Mouse (Mus musculus) forebrain, embryonic 11.5 days (tissue): ENCODE results near the gene E130218I03Rik. TPM values are rescaled to one million over a fixed set of nuclear protein-coding genes. Genes with fewer than 3 reads are reported as not detected.
"Not testable (repeated sequence)": the region's sequence is repeated elsewhere in the genome, so short reads cannot be mapped to it uniquely, and the experiment has no call there.

Experiments used
- ATAC-seq: fragments of 200-750 bp; cut with Nextera tagmentation; replicated peaks from 2 replicates; pipeline ENCODE4 v1.8.0; 2017; ENCODE audit warnings: moderate TSS enrichment; ENCODE audit not compliant: low FRiP score
- DNase-seq: peaks from one replicate; pipeline ENCODE4 v3.0.0-alpha.2; 2017; ENCODE audit warnings: low spot score
- H3K27ac ChIP-seq: fragments of 300-500 bp; sonication (generic); 2 replicates; pipeline ENCODE4 v1.5.1; 2014; ENCODE audit warnings: low read depth, low read length
- H3K27me3 ChIP-seq: fragments of 300-500 bp; sonication (generic); 2 replicates; pipeline ENCODE4 v1.6.1; 2014; ENCODE audit warnings: mild to moderate bottlenecking, low read length, mixed read lengths; ENCODE audit not compliant: control insufficient read depth, insufficient read depth
- H3K36me3 ChIP-seq: fragments of 300-500 bp; sonication (generic); 2 replicates; pipeline ENCODE4 v1.6.1; 2014; ENCODE audit warnings: mild to moderate bottlenecking, low read length, moderate library complexity, mixed read lengths; ENCODE audit not compliant: control insufficient read depth, insufficient read depth
- H3K4me1 ChIP-seq: fragments of 300-500 bp; sonication (generic); replicated peaks from 2 replicates; pipeline ENCODE4 v1.6.1; 2014; ENCODE audit warnings: low read length, mixed read lengths; ENCODE audit not compliant: control insufficient read depth, insufficient read depth
- H3K4me2 ChIP-seq: fragments of 300-500 bp; sonication (generic); 2 replicates; pipeline ENCODE4 v1.6.1; 2014; ENCODE audit warnings: low read depth, mild to moderate bottlenecking, low read length, moderate library complexity, mixed read lengths; ENCODE audit not compliant: severe bottlenecking
- H3K4me3 ChIP-seq: fragments of 300-500 bp; sonication (generic); 2 replicates; pipeline ENCODE4 v1.5.1; 2014; ENCODE audit warnings: low read depth, low read length
- H3K9ac ChIP-seq: fragments of 300-500 bp; sonication (generic); 2 replicates; pipeline ENCODE4 v1.6.1; 2014; ENCODE audit warnings: low read length
- H3K9me3 ChIP-seq: fragments of 300-500 bp; sonication (generic); 2 replicates; pipeline ENCODE4 v1.6.1; 2016; ENCODE audit warnings: low read length, mixed read lengths; ENCODE audit not compliant: control insufficient read depth
- WGBS: fragments of 180-500 bp; shearing (Covaris S2); extraction: QIAGEN DNeasy Blood & Tissue Kit; methylation state at CpG from one replicate; pipeline ENCODE4 v1.1.7; 2014; 5-methylcytosine and 5-hydroxymethylcytosine counted together
- polyA plus RNA-seq: library from polyadenylated mRNA; unstranded; fragments of >200 nt; fragmentation: Nextera tagmentation; extraction: Ambion mirVana; gene quantifications from 2 replicates; pipeline ENCODE4 v1.2.1, GENCODE M21; 2014

The E130218I03Rik gene
- polyA plus RNA-seq, 1 experiment from 2014 or later = 0.77 TPM

DNA sequence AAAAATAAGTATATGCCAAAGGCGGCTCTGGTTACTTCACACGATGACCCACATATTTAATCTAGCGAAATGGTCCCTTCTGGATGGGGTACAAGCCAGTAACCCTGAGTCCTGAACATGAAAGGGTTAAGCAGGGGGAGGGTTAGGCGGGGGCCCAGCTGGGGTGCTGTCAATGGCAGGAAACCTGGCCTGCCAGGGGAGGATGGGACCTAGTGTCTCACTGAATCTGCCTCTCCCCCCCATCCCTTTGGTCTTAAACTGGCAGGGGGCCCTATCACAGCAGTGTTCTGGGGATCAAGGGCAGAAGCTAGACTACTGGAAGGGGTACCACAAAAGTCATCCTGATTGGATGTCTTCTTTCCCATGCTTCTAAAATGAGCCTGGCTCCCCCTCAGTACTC is 12.4 kb downstream of the E130218I03Rik start:
- Histone ChIP-seq H3K4me3 (no peak overlapping the region), H3K36me3 (no peaks in the 10 kb centered on the region), H3K4me1 (peaks cover 48% of the 10 kb centered on the region), H3K27me3 (peaks cover 34% of the 10 kb centered on the region), H3K4me2 (no peak overlapping the region), H3K27ac (no peak overlapping the region), H3K9me3 (no peaks in the 10 kb centered on the region), H3K9ac (no peak overlapping the region; the same call in 1 of the 2 replicates)
- no peak for DNase-seq
- 17% methylated on average over 4 of the region's 4 CpGs for WGBS
- no peak for ATAC-seq

DNA sequence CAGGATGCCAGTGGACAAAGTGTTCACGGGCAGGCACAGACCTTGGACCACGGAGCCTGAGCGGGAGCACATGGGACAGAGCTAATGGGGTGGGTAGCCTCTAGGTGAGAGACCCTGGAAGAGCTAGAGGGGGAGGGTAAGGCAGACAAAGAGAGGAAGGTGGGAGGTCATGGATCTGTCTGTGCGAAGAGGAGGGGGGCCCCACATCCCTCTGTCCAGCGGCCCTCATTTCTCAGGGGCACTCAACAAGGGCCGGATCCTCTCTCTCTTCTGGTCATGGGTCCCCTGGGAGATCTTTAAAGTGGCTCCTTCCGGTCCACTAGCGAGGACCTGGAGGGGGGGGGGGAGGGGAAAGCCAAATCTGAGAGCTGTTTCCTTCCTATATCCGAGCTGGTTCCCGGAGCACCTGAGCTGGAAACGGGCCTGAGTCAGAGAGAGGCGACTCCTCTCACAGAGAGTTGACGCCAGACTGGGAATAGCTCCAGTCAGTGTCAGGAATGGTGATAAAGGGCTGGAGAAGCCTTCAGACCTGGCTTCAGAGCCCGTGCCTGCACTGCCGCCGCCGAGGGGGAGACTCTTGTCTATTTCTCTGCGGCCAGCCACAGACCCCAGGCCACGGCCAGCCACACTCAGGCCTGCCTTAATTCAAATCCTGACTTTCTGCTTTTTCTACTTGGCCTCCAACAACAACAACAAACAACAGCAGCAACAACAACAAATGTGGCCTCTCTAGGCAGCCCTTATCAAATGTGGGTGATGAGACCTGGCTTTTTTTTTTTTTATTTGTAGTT is 13.1 kb downstream of the E130218I03Rik start:
- Histone ChIP-seq H3K4me1 (peaks cover 41% of the 10 kb centered on the region), H3K27ac (no peak overlapping the region; the same call in 1 of the 2 replicates), H3K36me3 (no peaks in the 10 kb centered on the region), H3K4me3 (no peak overlapping the region), H3K9me3 (no peaks in the 10 kb centered on the region), H3K9ac (peak overlapping the region; percentile 13; the same call in 1 of the 2 replicates), H3K27me3 (peaks cover 26% of the 10 kb centered on the region), H3K4me2 (no peak overlapping the region)
- WGBS = 6% methylated on average over 18 of the region's 19 CpGs
- DNase-seq (no peak), ATAC-seq (no peak; the same call in 1 of the 2 replicates)

DNA sequence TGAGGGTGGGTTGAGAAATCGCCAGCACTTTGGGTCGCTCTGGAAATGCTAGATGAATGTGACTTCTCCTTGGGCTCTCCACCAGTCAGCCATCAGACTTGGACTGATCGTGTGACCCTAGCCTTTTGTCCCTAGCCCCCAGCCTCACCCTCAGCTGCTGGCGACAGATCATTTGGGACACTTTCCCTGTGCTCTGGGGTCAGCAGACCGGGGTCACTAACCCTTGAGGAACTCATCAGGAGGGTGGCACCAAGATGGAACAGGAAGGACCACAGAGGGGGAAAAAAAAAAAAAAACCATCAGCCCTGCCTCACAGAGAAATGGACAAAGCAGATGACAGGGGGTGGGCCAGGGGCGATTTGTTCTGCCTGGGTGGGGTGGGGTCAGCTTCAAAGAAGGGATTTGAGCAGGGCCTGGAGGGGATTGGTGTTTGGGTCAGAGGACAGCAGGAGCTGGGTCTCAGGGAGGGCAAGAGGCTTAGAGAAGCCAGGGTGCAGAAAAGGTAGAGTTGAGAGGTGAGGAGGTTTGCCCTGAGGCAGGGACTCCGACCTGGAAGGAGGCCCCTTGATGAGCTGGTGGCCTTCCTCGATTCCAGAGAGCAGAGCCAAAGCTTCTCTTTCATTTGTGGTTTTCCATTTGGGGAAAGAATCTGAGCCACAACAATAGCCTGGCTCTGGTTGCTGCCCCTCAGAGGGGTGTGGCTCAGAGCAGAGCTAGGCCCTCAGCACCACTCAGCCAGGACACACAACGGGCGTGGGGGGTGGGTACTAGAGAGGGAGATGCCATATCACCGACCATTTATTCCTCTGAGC is 13.9 kb downstream of the E130218I03Rik start:
- Histone ChIP-seq H3K36me3 (no peaks in the 10 kb centered on the region), H3K4me2 (no peak overlapping the region), H3K4me3 (no peak overlapping the region), H3K27ac (no peak overlapping the region; the same call in 1 of the 2 replicates), H3K9me3 (no peaks in the 10 kb centered on the region), H3K9ac (peak overlapping the region; percentile 13; the same call in 1 of the 2 replicates), H3K27me3 (peaks cover 18% of the 10 kb centered on the region), H3K4me1 (peaks cover 34% of the 10 kb centered on the region)
- WGBS = 7% methylated on average over 11 of the region's 11 CpGs
- ATAC-seq (no peak), DNase-seq (no peak)

DNA sequence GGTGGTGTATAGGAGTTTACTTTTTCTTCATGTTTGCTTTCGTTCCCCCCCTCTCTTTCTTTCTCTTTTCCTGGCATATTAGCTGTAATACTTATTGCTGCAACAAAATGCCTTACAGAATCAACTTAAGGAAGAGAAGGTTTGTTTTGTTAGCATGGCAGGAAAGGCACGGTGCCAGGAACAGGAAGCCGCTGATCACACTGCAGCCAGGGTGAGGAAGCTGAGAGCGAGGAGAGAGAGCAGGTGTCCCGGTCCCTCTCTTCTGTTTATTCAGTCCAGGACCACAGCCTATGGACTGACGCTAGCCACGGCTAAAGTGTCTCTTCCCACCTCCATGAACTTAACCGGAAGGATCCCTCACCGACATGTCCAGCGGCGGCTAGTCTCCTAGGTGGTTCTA is 14.9 kb downstream of the E130218I03Rik start:
- DNase-seq (no peak), ATAC-seq (no peak)
- Histone ChIP-seq H3K27ac (no peak overlapping the region), H3K4me1 (peaks cover 26% of the 10 kb centered on the region), H3K4me3 (no peak overlapping the region), H3K36me3 (no peaks in the 10 kb centered on the region), H3K4me2 (no peak overlapping the region), H3K9me3 (no peaks in the 10 kb centered on the region), H3K27me3 (peaks cover 9% of the 10 kb centered on the region), H3K9ac (no peak overlapping the region)
- 68% methylated on average over 11 of the region's 11 CpGs for WGBS

DNA sequence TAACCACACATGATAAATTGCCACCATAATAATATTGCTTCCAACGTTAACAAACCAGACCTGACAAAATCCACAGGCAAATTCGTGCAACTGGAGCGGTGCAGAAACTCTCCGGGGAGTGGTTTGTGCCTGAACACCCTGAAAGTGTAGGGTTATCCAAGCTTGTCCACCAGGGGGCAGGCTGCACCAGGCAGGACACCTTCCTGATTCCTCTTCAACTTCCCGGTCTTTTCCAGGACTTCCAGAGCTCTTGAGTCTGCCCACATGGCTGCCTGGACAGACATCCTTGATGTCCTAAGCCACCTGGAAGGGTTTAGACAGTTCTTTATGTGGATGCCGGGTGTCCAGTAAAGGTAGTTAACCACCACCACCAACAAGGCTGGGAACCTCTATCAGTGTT is 19.7 kb downstream of the E130218I03Rik start:
- Histone ChIP-seq H3K27ac (no peak overlapping the region), H3K9me3 (no peaks in the 10 kb centered on the region), H3K4me1 (no peaks in the 10 kb centered on the region), H3K4me2 (no peak overlapping the region), H3K9ac (no peak overlapping the region), H3K27me3 (no peaks in the 10 kb centered on the region), H3K4me3 (no peak overlapping the region), H3K36me3 (no peaks in the 10 kb centered on the region)
- 39% methylated on average over 6 of the region's 6 CpGs for WGBS
- ATAC-seq (no peak), DNase-seq (peak; percentile 80)

DNA sequence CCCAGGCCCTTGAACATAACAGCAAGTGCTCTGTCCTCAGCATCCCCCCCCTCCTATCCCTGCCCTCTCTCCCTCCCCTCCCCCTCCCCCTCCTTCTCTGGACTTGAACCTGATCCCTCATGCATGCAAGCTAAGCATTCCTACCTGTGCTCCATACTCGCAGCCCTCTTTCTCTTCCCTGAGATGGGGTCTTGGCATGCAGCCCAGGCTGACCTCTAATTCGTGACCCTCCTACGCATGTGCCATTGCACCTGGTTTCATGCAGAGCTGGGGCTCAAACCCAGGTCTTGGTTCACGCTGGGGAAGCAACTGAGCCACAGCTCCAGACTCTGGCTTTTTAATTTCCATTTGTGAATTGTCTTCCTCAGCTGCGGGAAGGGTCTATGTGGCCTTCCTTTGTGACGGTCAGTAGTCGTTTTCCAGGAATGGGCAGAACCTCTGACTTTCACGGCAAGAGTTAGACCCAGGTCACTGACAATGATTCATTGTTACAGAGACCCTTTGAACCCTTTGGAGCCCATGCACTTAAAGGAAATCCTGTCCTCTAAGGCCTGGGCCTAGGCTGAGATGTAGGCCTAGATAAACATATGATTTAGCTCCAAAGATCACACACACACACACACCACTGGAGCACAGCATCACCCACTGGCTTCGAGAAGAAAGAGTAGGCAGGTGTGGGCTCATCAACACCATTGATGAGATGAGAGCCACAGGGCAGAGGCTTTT is 22.6 kb downstream of the E130218I03Rik start:
- H3K9me3 ChIP-seq = no peaks in the 10 kb centered on the region
- no peak for DNase-seq
- no peak overlapping the region for H3K4me2 ChIP-seq
- no peaks in the 10 kb centered on the region for H3K27me3 ChIP-seq
- no peak overlapping the region for H3K4me3 ChIP-seq
- no peak overlapping the region for H3K27ac ChIP-seq
- no peak overlapping the region for H3K9ac ChIP-seq
- no peak for ATAC-seq
- H3K36me3 ChIP-seq = no peaks in the 10 kb centered on the region
- H3K4me1 ChIP-seq = no peaks in the 10 kb centered on the region
- WGBS = 69% methylated on average over 9 of the region's 9 CpGs

DNA sequence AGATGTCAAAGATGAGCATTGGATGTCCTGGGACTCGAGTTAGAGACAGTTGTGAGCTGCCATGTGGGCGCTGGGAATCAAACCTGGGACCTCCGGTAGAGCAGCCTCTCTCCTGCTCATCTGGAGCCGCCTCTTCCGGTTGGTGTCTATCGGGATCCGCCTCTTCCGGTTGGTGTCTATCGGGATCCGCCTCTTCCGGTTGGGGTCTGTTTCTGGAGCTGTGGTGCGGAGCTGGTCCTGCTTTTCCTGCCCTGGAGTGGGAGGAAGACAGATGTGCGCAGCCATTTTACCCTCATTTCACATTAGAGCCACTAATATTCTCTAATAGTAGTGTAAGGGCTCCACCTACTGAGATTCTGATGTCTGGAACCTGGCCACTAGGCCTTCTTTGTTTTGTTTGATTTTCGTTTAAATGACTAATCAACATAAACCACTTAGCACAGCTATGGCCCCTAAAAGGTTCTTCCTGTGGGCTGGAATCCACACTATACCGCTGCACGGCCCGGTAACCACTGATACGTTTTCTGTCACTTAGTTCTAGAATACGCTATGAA is 24.7 kb downstream of the E130218I03Rik start:
- no peaks in the 10 kb centered on the region for H3K4me1 ChIP-seq
- H3K9ac ChIP-seq = no peak overlapping the region
- no peak overlapping the region for H3K4me2 ChIP-seq
- H3K27ac ChIP-seq = no peak overlapping the region
- 90% methylated on average over 19 of the region's 19 CpGs for WGBS
- ATAC-seq (no peak), DNase-seq (no peak)
- no peak overlapping the region for H3K4me3 ChIP-seq
- no peaks in the 10 kb centered on the region for H3K9me3 ChIP-seq
- no peaks in the 10 kb centered on the region for H3K36me3 ChIP-seq
- H3K27me3 ChIP-seq = no peaks in the 10 kb centered on the region

GRCm38 (mm10) chr4:134269622-134270021 is 26.2 kb downstream of the E130218I03Rik start:
- H3K4me1 ChIP-seq, H3K9me3 ChIP-seq, H3K4me2 ChIP-seq, H3K9ac ChIP-seq, H3K27me3 ChIP-seq, DNase-seq, H3K36me3 ChIP-seq, ATAC-seq, H3K27ac ChIP-seq, H3K4me3 ChIP-seq: not testable (repeated sequence)
